Mouse (Mus musculus) right cerebral cortex, postnatal 14 days (tissue): ENCODE results near the gene Col5a3.

Source experiments
- DNase-seq: peaks from one replicate; pipeline ENCODE4 v3.0.0; 2022

Gene Col5a3

DNA sequence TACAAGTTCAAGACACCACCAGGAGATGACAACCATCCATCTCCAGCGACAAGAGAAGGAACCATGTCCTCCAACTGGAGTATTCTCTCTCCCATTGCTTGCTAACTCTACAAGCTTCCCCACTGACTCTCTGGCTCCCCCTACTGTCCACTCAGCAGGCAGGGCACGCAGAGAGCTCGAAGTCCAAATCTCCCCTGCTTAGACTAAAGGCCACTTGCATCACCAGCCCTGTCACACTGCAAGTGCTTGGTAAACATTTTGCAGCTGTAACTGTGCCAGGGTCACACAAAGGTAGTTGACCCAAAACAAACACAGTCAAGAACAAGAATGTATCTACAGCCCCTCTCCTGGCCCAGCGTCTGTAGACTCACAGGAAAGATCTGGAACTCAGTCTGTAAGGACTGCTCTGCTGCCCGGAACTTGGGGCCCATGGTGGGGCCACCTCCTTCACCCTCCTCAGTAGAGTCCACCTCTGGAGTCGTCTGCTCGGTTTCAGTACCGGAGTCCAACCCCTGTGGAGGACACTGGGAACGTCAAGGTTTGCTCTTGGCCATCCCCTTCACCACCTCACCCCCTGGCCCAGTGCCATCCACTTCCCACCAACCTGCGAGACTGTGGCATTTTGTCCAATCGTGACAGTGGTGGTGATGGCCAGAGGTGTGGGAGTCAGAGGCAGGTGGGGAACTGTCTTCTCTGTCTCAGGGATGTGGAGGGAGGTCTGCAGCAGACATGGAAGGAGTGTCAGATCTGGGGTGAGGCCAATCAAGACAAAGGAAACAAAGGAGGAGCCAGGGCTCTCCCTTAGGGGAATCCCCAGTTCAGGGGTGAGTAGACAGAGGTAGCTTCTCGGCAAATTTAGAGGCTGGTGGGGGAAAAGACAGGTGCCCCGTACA is 10.4 kb downstream of the Col5a3 start:
- peak; percentile 43 for DNase-seq

DNA sequence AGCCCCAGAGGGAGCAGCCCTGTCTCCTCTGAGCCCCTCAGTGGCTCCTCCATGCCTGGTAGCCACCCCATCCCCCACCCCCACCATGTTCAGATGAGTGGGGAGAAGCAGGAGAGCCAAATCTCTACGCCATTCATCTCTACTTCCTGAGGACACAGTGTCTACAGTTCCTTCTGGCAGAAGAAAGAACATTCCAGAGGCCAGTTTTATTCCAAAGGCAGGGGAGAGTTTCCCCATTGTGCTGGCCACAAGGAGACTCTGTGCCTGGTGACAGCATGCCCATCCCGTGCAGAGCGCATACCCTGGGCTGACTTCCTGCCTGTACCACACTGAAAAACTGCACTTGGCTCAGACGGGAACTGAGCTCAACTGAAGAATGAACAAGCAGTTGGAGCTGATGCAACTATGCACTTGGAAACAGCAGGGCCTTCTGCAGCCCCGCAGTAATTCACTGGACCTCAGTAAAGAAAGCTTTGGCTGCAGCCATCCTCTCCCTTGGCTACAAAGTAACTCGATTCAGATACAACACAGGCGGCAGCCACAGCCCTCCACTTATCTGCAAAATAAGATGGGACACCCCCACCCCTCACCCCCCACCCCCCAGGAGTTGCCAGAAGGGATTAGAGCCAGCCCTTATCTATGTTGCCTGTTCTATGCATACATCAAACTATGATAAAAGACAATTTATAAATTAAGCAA is 20.6 kb downstream of the Col5a3 start:
- peak; percentile 30 for DNase-seq

DNA sequence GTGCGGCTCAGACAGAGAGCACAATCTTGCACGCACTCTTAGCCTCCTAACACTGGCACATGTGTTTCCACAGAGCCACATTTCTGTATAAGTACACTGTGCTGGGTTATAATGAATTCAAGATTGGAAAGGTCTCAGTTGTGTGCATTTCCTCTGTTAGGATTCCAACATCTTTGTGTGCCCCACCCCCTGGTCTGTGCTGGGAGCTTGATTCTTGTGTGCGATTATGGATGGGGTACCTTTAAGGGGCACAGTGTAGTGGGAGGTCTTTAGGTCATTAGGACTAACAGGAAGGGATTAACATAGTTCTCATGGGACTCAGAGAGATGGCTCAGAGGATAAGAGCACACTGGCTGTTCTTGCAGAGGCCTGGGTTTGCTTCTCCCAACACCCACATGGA is 24.5 kb downstream of the Col5a3 start:
- no peak for DNase-seq

DNA sequence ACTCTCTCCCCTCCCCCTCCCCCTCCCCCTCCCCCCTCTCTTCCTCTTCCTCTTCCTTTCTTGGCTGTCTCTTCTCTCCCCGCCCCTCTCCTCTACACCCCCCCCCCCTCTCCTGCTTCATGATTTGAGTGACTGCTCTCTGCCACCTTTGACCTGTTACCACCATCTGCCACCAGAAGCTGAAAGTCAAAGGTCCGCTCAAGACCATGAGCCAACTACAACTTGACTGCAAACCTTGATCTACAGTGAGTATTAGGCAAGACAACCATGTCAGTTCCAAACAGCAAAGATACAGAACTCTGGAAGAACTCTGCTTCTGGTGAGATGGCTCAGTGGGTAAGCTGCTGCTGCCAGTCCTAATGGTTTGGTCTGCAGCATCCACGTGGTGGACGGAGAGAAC is 25.2 kb downstream of the Col5a3 start:
- DNase-seq, result no peak

DNA sequence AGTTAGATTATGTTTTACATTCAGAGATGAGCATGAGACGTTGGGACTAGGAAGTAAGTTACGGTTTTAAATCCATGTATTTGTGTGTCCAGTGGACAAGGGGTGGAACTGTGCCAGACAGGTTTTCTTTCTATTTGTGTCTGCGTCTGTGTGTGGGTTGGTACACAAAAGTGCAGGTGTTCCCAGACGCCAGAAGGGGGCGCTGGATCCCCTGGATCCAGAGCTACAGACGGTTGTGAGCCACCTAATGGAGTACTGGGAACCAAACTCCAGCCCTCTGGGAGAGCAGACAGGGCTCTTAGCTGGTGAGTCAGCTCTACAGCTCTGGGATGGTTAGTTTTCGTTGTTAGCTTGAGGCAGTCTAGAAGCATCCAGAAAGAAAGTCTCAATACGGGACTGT is 26.9 kb downstream of the Col5a3 start:
- no peak for DNase-seq

DNA sequence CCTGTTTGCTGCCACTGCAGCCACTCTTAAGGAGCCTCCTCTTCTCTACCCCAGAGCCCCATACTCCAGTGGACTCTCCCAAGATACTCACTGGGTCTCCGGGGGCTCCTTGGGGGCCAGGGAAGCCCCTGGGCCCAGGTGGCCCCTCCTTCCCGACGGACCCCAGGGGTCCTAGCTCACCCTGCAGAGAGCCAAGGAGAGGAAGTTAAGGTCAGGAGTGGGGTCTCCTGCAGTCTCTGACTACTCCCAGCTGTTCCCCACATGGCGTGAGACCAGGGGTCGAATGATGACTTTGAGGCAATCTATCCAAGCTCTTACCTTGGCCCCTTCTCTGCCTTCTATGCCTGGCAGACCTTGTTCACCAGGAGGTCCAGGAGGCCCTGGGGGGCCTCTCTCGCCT is 29.8 kb downstream of the Col5a3 start:
- DNase-seq, result no peak

DNA sequence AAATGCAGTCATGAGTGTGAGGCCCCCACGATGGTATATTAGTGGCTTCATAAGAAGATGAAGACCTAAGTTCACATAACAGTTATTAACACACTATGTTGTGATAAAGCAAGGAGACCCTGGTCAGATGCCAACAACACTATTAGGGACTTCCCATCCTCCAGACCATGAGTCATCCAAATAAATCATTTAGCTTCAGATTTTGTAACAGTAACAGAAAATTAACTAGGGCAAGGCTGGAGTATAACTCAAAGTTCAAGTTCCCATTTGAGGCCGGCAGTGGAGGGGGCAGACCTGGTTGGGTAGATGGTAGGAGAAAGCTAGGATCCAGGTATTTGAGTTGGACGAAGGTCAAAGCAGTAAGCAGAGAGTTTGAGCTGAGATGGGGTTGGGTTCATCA is 33.6 kb downstream of the Col5a3 start:
- DNase-seq, result no peak

DNA sequence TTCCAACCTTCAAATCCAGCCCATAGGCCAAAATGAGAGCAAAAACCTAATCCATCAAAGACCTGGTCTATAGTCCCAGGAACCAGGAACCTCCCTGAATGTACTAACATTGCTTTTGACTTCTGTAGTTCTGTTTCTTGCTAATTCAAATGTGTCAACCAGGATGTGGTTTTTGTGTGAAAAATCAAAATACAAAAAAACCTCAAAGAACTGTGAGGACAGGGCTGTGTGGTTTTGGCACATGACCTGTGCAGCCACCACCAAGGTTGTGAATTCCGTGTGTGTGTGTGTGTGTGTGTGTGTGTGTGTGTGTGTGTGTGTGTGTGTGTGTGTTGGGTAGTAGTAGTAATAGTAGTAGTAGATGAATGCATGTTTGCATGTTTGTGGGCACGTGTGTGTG is 49.6 kb downstream of the Col5a3 start:
- no peak for DNase-seq

DNA sequence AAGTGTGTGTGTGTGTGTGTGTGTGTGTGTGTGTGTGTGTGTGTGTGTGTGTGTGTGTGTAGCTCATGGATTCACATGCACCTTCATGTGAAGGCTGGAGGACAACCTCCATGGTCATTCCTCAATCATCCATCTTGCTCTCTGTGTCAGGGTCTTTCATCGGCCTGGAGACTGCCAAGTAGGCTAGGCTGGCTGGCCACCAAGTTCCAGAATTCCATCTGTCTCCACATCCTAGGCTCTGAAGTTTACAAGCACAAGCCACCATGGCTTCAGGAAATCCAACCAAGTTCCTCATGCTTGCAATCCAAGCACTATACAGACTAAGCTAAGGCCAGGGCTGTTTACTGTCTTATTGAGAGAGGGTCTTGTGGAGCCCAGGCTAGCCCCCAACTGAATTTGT is 51.8 kb downstream of the Col5a3 start:
- DNase-seq, result no peak

DNA sequence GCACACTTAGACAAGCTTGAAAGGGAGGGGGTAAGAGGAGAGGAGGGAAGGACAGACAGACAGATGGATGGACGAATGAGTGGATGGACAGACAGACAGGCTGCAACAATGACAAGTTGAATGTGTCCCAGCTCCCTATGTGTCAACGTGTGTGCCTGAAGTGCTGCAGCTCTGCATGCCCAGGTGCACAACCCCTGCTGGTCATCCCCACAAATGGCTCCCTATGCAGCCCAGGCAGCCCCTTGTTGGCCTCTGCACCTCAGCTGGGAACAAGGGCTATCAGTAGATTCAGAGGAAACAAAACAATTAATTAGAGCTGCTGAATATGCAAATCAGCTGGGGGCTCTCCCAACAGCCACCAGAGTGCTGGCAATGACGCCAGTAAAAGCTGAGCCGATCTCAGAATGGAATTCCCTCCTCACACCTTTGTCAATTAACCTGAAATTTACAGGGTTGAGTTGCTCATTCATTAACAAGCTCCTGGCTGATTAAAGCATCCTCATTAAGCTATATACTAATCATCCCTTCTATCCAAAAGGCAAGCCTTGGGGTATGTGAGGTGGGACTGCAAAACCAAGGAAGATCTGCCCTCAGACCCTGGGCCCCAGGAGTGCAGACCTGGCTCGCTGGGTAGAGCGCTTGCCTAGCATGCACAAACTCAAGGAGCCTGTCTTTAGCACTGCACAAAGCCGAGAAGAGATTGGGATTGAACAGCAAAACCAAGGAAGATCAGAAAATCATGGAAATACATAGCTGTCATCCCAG is 52.5 kb downstream of the Col5a3 start:
- no peak for DNase-seq

DNA sequence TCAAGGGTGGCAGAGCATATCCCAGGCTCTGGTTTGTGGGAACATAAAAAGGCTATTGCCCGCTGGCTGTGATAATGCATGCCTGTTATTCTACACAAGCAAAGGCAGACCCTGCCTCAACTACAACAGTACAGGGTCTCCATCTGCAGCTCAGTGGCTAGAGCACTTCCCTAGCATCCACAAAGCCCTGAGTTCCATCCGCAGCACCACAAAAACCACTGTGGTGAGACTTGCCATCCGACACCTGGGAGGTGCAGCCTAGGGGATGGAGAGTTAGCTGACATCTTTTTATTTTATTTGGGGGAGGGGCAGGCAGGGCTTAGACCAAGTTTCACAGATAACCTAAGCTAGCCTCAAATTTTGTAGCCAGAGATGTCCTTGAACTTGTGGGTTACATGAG is 53.5 kb downstream of the Col5a3 start:
- DNase-seq, result no peak

DNA sequence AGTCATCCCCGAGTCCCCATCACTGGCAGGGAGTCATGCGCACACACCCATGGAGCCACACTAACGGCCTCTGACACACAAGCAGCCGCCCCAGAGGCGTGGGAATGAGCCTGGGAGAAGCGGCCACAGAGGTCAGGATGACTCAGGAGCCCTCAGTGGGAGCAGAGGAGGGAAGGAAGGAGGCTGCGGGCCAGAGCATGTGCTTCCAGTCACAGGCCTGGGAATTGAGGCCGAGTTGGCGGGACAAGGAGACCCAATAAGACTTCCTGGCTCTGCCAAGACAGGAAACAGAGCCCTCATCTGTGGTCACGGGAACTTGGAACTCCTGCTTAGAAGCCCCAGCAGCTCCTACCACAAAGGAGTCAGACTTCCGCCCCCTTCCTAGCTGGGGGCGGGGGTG is 54.1 kb downstream of the Col5a3 start:
- DNase-seq, result no peak

DNA sequence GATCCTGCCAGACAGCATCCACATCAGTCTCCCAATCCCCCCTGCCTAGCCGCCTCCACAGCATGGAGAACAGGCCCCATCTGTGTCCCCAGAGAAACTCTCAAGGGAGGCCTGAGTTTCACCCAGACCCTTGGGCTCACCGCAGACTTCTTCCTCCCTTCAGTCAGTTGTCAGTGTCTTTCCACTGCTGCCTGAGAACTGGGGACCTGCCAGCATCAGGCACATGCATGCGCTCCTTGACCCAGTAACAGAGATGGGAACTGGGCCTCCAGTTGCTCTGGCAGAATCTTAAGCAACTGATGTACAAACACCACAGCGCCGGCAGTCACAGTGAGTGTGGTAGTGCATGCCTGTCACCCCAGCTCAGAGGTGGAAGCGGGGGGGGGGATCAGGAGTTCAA is 56.0 kb downstream of the Col5a3 start:
- DNase-seq, result no peak

DNA sequence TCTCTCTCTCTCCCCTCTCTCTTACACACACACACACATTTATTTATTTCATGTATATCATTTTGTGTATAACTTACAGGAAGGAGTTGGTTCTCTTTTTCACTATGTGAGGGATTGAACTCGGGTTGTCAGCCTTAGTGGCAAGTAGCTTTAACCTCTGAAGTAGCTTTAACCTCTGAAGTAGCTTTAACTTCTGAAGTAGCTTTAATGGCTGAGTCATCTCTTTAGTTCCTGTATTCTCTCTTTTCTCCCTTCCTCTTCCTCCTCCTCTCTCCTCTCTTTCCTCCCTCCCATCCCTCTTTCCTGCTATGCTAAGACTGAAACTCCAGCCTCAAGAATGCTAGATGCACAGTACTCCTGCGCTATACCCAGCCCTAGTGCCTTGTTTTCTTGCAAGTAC is 56.6 kb downstream of the Col5a3 start:
- no peak for DNase-seq

DNA sequence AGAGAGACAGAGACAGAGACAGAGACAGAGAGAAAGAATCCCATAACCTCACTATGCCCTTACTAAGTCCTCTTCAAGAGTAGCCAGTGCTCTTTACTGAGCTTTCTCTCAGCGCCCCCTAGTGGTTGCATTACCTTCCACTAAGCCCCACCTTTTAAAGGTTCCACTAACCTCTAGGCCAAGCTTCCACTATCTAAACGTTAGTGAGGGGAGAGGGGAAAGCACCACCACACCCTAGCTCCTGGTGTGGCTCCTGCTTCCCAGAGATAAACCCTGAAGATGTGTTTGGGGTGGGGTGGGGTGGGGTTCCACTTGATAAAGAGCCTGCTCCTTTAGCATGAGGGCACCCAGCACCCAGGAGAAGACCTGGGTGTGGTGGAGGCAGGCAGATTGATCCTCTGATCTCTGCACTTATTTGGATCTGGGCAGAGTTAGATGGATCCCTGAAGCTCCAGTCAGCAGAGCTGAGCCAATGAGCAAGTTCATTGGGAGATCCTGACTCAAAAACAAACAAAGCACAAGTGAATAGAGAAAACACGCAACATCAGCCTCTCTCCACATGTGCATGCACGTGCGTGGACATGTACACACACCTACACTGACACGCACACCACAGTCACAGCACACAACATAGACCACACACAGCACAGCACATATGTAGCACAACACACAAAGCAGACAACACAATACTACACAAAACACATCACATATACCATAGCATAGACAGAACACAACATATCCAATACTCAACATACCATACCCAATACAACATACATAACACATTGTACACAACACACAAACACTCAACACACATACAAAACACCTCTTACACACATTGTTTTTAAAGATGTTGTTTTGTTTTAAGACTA is 57.5 kb downstream of the Col5a3 start:
- peak; percentile 60 for DNase-seq

DNA sequence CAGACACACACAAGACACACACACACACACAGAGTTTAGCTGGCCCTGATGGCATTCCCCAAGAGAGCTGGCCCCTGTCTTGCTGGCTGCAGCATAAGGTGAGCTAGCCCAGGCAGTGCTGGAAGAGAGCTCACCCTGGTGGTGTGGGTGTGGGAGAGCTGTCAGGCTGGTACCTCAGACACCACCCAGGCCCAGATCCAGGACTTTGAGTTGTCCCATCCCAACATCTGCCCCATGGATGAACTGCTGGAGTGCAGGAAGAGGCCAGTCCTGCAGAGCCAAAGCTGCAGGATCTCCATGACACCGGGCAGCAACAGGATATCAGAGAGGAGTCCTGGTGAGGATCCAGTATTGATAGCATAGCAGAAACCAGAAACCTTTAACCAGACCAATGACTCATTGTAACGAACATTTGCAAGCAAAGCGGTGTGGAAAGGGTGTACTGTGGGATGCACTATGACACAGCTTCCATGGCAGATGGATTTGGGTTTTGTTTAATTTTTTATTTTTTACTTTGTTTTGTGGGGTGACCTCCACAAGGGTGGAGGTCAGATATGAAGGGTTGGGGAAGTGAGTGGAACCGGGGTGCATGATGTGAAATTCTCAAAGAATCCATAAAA is 58.7 kb downstream of the Col5a3 start:
- no peak for DNase-seq

DNA sequence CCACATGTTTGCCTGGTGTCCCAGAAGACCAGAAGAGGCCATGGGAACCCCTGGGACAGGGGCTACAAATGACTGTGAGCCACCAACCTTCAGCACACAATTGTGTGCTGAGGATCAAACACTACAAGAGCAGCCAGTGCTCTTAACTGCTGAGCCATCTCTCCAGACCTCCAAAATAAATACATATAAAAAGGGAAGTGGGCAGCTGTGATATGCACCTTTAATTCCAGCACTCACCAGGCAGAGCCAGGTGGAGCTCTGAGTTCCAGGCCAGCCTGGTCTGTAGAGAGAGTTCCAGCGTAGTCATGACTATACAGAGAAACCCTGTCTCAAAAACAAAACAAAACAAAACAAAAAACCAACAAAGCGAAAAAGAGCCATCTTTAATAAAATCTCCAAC is 60.5 kb downstream of the Col5a3 start:
- no peak for DNase-seq

DNA sequence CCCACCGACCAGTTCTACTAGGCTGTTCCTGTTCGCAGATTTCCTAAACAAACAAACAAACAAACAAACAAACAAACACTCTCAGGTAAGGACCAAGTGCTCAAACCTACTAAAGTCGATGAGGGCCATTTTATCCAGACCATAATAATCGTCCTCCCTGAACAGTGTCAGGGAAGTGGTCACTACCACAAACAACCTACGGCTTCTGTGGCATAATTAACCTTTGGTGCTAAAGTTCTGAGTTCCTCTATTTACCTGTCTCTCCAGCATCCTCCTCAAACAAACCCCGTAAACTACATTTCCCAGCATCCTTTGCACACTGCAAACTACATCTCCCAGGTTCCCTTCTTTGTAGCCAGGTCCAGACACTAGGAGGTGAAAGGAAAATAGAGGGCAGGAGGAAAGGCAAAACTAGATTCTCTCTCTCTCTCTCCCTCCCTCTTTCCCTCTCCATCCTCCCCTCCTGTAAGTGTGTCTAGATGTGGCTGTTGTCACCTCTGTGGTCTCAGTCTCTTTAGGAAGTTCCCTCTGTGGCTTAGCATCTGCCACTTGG is 63.3 kb downstream of the Col5a3 start:
- no peak for DNase-seq

DNA sequence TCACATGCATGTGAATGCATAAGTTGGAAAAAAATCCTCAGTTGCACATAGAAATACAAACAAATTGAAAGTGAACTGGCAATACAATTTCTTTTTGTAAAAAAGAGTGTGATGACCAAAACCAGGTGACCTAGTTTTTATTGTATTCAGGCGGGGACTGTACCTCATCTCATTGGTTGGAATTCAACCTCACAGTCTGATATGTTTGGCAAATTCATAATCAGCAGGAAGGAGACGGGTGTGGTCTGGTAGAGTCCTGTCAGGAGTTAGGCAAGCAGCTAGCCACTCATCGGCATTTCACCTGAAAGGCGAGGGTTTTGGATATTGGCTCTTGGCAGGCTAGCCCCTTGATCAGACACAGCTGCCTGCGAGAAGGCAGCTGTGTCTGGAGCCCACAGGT is 65.7 kb downstream of the Col5a3 start:
- DNase-seq, result no peak

DNA sequence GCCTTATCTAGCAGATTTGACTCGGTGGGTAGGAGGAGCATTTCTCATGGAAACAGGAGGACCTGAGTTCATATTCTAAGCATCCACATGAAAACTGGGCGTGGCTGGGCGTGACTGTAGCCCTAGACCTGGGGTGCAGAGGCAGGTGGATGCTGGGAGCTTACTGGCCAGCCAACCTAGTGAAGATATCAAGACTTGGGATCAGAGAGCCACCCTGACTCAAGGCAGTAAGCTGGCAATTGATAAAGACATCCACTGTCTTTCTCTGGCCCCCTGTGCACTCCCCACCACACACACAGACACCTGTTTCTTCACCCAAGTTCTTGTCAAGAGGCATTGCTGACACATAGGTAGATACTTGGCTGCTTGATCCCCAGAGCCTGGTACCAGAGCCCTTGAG is 66.3 kb downstream of the Col5a3 start:
- DNase-seq, result no peak

DNA sequence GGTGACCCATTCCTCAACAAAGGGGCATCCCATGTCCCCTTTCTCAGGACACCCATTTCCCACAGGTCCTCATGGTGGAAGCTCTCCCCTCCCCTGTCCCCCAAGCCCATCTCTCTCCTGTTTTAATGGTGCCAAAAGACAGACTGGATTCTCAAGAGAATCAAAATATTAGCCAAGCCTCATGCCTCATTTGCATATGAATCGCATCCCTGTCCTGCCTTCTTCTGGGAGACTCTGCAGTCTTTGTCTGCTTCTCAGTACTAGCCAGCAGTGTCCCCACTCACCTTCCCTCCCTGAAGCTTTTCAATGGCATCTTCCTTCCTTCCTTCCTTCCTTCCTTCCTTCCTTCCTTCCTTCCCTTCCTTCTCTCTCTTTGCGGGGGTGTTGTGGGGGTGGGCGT is 67.2 kb downstream of the Col5a3 start:
- DNase-seq, result no peak
